Mouse (Mus musculus): ENCODE measurements around the gene Ramac.

DNA sequence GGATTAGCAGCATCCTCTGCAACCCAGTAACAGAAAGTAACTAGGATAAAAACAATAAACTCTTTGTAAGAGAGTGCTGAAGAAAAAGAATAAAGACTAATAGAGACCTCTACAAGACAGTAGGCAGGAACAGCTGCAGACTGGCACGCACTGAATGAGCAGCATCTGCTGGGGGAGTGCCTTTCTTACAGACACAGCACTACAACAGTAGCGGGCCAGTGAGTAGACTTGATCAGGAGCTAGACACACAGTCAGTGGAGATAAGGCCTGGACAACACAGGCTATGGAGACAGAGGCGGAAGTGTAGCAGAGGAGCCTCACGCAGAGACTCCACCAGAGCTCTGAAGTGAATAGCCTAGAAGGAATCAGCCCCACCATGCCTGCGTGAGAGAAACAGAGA is 43.3 kb downstream of the Ramac start:
- TF ChIP-seq POLR2A (IDR thresholded peaks at IDR 0.05; ENCODE audit: control insufficient read depth, extremely low read depth, insufficient read depth, low read length, poor library complexity) (no peak), CTCF (IDR thresholded peaks at IDR 0.05; ENCODE audit: borderline replicate concordance, control insufficient read depth, extremely low read depth, insufficient read depth, low read length, poor library complexity) (no peak)
